Mouse (Mus musculus) left cerebral cortex, postnatal 25 days (tissue): ENCODE results near the gene Prkag2. TPM values are rescaled to one million over a fixed set of nuclear protein-coding genes. Genes with fewer than 3 reads are reported as not detected.

ENCODE experiments used
- DNase-seq, 2 experiments: peaks; one replicate each; pipeline ENCODE4 v3.0.0; 2022; ENCODE audit warnings: low spot score in 2 of 2, mixed read lengths in 1 of 2
- intact Hi-C: fragments of 180-260 bp; cut with DNase I; formaldehyde crosslinking; loops from one replicate; pipeline ENCODE4 v1.15.1; 2025
- total RNA-seq, 2 experiments: library from RNA; stranded (reverse); gene quantifications; 2 replicates each; pipeline ENCODE4 v1.2.3; 2021

Gene Prkag2
- 100 to 1,000 TPM; 102 to 108 TPM for total RNA-seq

DNA sequence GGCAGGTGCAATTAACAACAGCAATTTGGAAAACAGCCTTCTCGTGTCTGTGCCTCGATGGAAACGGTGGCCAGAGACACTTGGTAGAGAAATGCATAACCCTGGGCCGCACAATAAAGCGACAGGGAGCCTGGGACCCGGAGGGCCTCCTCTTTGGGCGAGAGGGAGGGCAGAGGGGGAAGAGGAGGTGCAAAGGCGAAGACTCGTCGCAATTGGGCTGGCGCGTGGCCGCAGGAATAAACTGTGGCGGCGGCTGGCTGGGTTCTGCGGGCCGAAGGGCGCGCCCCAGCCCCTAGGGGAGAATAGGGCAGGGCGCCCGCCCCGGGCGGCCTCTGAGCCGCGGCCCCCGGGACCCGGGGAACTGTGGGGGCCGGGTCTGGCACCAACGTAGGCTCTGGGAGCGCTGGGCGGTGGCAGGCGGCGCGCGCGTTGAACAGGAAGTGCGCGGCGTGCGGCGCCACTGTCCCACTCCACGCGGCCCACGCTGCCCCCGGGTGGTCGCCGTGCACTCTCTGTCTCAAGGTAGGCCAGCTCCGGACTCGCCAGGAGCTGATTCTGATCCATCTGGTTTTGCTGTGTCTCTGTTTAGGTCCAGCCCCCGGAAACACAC lies at the start of gene Prkag2:
TSS of gene Prkag2 (minus strand) at position 127 of the 610 bp plus-strand sequence.
- intact Hi-C loops, result no loop called here
- DNase-seq, result peak in 1 of 2 experiments; percentile 59

GRCm38 (mm10) chr5:25149331-25149965 lies 49.0 kb upstream of the Prkag2 start:
- intact Hi-C loops, result no loop called here
- no peak for DNase-seq

- intact Hi-C loops, result no loop called here
- DNase-seq, result no peak
These were observed 46.3 kb upstream of the Prkag2 start for GRCm38 (mm10) chr5:25146705-25147104.

DNA sequence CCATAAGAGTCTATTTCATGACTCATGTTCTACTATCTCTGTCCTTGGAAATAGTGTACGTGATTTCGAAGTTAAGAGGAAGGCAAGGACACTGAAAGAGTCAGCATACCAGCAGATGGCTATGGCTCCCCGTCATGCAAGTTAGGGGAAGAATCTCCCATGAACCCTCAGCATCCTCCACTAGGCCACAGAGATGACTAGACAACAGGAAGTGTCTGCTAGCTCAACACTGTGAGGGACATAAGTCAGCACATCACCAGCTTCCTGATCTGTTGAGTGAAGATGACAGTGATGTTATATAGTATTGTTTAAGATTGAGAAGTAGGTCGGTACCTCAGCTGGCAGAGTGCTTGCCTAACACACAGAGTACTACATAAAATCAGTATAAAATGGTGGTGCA lies 27.4 kb upstream of the Prkag2 start:
- intact Hi-C loops, result no loop called here
- DNase-seq, result no peak

- DNase-seq, result no peak
- intact Hi-C loops, result no loop called here
These were observed 25.6 kb upstream of the Prkag2 start for GRCm38 (mm10) chr5:25125884-25126560.

GRCm38 (mm10) chr5:25122534-25122933 lies 22.1 kb upstream of the Prkag2 start:
- DNase-seq, result no peak
- intact Hi-C loops, result no loop called here

DNA sequence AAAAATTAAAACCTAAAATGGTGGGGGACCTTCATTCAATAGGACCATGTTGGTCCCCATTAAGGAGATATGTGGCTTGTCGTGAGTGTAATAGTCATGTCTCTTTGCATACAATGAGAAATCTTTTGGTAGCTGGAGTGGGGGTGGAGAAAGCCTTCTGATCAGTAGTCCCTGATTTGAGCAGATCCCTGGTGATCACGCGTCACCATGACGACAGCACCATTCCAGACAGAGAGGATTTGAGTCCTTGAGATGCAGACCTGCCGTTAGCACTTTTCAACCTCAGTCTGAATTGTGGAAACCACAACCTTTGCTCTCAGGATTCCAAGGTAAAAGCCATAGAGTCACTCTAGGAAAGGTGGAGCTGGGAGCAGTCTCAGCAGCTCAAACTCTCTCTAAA lies 18.7 kb upstream of the Prkag2 start:
- intact Hi-C loops, result no loop called here
- peak; percentile 43 to 68 for DNase-seq

- DNase-seq, result peak; percentile 70 to 98
- intact Hi-C loops, result loop anchor here (1.0 to 2.0 kb wide), 3 partner anchors 31 to 45 kb away; no protein-coding TSS in a partner anchor
These were observed 15.6 kb upstream of the Prkag2 start for GRCm38 (mm10) chr5:25115997-25116396.

- intact Hi-C loops, result no loop called here
- no peak for DNase-seq
These were observed 14.8 kb upstream of the Prkag2 start for GRCm38 (mm10) chr5:25115216-25115615.

DNA sequence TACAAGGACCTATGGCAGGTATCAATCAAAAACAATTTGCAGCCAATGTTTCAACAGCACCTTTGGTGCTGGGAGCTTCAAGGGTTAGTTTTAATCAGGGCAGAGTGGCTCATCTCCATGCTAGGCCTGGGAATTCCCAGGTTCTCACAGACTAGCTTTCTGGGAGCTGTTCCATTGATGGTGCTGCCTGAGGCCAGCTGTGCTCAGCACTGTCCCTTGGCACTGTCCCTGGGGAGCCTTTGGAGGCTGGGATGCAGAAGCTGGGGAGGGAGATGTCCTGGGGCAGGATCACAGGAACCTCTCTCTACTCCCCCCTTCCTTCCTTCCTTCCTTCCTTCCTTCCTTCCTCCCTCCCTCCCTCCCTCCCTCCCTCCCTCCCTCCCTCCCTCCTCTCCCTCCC lies 13.7 kb upstream of the Prkag2 start:
- intact Hi-C loops, result no loop called here
- no peak for DNase-seq

GRCm38 (mm10) chr5:25110314-25110713 lies 9.9 kb upstream of the Prkag2 start:
- intact Hi-C loops, result no loop called here
- no peak for DNase-seq

DNA sequence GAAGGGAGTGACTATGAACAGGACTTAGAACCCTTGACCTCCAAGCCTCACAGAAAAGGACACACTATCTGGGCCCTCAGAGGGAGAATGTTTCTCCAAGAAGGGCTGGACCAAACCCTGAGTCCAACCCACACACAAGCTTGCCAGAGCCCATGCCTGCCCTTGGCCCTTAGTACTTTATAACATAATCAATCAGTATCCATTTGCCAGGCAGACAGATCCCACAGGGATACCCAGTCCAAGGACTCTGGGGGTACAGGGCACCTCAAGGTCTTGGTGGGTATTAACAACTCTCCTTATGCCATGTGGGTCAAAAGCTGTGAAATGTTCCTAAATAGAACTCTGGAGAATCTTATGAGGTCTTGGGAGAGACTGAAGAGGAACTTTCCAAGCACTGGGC lies 5.3 kb upstream of the Prkag2 start:
- intact Hi-C loops, result no loop called here
- no peak for DNase-seq

DNA sequence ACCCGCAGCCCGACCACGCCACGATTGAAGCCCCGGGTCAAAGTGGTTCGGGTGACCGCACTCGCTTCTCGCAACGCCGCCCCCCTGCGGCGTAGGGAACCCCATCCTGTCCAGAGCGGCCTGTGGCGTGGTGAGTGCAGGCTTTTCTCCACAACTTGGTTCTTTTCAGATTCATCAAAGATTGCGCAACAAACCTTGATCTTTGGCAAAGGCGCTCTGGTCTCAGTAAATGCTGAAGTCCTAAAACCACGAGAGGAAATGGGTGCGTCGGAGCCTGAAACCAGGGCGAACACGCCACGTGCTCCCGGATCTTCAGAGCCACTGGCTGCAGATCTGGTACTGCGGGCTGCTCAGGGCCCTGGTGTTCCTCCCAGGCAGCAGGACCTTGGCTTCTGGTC lies 683 bp upstream of the Prkag2 start:
- intact Hi-C loops, result no loop called here
- peak in 1 of 2 experiments; percentile 35 for DNase-seq

- intact Hi-C loops, result no loop called here
- peak; percentile 38 to 46 for DNase-seq
These were observed 306 bp downstream of the Prkag2 start for GRCm38 (mm10) chr5:25100157-25100515.

DNA sequence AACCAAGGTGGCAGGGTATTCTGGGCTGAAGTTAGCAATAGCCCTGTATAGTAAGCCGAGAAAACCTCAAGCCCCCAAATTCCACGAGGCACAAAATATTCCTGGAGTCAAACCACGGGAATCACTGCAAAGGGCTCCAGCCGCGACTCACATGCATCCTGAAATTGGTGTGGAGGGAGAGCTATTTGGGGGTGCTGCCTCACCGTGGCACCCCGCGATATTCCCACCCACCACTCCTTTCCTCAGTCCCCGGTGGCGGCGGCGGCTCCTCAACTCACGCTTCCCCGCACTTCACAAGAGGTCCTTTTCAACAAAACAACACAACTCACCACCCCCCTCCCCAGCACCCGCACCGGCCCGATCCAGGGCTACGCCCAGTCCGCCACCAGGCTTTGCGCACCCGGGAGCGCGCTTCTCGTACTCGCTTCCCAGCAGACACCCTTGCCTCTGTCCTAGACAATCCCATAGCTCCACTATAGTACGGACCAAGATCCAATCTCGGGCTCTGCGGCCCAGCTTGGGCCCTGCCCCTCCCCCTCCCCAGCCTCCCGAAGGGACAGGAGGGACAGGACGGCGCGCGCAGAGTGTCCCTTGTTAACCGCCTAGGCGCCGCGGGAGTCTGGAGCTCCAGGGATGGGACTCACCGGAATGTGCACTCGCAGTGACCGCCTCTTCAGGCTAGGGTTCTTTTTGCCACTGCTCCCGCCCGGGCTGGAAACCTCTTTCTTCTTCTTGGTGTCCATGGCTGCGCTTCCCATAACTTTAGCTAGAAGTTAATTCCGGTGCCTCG lies 880 bp downstream of the Prkag2 start:
- intact Hi-C loops, result loop anchor here (5.0 kb wide), 1 partner anchor 42 kb away; no protein-coding TSS in a partner anchor
- peak; percentile 58 to 64 for DNase-seq

GRCm38 (mm10) chr5:25097891-25098290 lies 2.6 kb downstream of the Prkag2 start:
- intact Hi-C loops, result loop anchor here (5.0 kb wide), 1 partner anchor 41 kb away; no protein-coding TSS in a partner anchor
- no peak for DNase-seq

DNA sequence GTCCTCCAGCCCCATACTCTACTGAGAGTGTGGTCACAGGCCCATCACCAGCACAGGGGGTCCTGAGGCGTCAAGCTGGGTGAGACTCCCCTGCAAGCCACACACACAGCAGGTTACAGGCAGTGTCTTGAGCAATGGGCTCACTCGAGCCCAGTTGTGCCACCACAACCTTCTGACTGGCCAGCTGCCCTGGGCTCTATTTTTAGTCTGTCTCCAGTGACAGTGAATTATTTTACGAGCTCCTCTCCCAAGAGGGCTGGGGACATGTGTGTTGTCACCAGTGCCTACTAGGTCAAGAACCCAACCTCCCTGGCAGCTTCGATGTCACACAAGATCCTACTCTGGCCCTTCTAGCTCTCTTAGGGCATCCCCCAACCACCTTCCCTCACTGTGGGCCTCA lies 4.0 kb downstream of the Prkag2 start:
- no peak for DNase-seq
- intact Hi-C loops, result loop anchor here (5.0 kb wide), 1 partner anchor 39 kb away; no protein-coding TSS in a partner anchor

DNA sequence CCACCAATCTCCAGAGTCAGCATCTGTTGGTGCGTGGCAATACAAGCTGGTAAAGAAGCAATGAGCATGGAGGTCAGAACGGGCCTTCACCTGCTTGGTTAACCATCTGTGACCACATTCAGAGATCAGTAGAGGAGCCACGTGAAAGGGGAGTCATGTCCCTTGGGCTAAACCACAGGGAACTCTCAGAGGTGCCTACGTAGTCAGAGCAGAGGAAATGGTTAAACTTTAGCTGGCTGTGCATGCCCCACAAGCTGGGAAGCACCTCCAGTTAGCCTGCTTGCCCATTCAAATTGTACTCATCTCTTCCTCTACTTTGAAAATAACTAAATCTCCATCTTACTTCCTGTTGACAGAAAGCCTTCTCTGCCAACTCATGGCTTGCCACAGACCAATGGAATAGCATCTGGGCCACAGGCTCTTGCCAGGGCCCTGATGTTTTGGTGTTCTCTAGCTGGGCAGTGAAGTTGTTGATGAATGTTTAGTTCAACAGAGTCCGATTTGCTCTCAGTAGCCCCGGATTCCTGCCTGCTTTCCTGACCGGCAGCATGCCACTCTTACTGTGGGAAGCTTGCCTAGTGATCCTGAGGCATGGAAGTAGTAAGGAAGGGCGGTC lies 7.7 kb downstream of the Prkag2 start:
- no peak for DNase-seq
- intact Hi-C loops, result no loop called here

GRCm38 (mm10) chr5:25089258-25089972 lies 11.0 kb downstream of the Prkag2 start:
- intact Hi-C loops, result loop anchor here (5.0 to 10.0 kb wide), 3 partner anchors 73 to 185 kb away; no protein-coding TSS in a partner anchor
- DNase-seq, result peak in 1 of 2 experiments; percentile 80
